In the genomic region with DNA sequence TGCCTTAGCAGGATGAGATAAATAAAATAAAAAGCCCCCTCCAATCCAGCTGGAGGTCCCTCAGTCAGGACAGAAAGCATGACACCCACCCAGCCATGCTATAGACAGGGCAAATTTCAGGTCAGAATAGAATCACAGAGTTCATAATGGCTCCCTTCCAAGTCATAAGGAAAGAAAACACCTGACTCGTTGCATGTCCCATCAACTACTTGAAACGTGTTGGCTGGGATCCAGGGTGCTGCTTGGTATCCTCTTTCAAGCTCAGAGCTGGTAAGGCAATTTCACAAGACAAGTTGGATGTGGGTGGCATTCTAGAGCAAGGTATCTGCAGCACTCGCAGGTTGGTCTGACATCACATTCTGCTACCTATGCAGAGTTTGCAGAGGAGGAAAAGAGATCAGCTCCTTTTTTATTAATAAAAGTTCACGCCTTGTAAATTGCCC, we compare ENCODE assay signal across 8 mouse cellular contexts.
DNase-seq lines count a peak whose midpoint lies in the region; ATAC-seq lines count a peak whose summit lies in the region.

No protein-coding gene starts in this region.

- DNase-seq in gastrocnemius, postnatal 10 days: peak; percentile 9
- DNase-seq in gastrocnemius, postnatal 4 days (ENCODE audit: low spot score in 2 of 2): no peak
- peak; percentile 41 for DNase-seq in testis, postnatal 10 days (ENCODE audit: low spot score)
- DNase-seq in testis, postnatal 14 days (ENCODE audit: low spot score): no peak
- DNase-seq in kidney, postnatal 4 days: peak; percentile 50 to 65
- no peak for DNase-seq in spleen, postnatal 4 days (ENCODE audit: low spot score in 2 of 2)
- DNase-seq in layer of hippocampus, postnatal 36 days: no peak

- ATAC-seq in megakaryocyte-erythroid progenitor cell, adult 5-6 weeks (replicated peaks; ENCODE audit: low FRiP score, low TSS enrichment, poor library complexity, severe bottlenecking): no peak

Comparison
In these comparisons a context has a peak if more than half of its experiments do, and no peak if none do; other contexts are left out.
1. DNase-seq: peak in gastrocnemius, postnatal 10 days (single experiment), testis, postnatal 10 days (single experiment) and kidney, postnatal 4 days (2 of 2); none in gastrocnemius, postnatal 4 days (0 of 2), testis, postnatal 14 days (single experiment), spleen, postnatal 4 days (0 of 2) and layer of hippocampus, postnatal 36 days (0 of 2).